Mouse (Mus musculus) right cerebral cortex, postnatal 4 days (tissue): ENCODE data around the gene Gm5868.
A peak's percentile ranks its signal among the peaks of the same experiment; 100 is the strongest.
"Not testable (repeated sequence)": the region's sequence is repeated elsewhere in the genome, so short reads cannot be mapped to it uniquely, and the experiment has no call there.

Experiments used
- DNase-seq: peaks from one replicate; pipeline ENCODE4 v3.0.0-alpha.2; 2022

Gm5868 gene

GRCm38 (mm10) chr5:72587192-72587681 lies at the start of gene Gm5868:
Gm5868 (minus strand) TSS chr5:72587551.
- DNase-seq = no peak

- no peak for DNase-seq
These were observed 49.2 kb upstream of the Gm5868 start for GRCm38 (mm10) chr5:72636576-72636975.

- no peak for DNase-seq
These were observed 48.8 kb upstream of the Gm5868 start for GRCm38 (mm10) chr5:72636122-72636521.

- DNase-seq = no peak
These were observed 47.5 kb upstream of the Gm5868 start for GRCm38 (mm10) chr5:72634791-72635271.

GRCm38 (mm10) chr5:72630026-72630425 lies 42.7 kb upstream of the Gm5868 start:
- DNase-seq = no peak

- DNase-seq = no peak
These were observed 33.7 kb upstream of the Gm5868 start for GRCm38 (mm10) chr5:72621022-72621421.

GRCm38 (mm10) chr5:72617413-72617812 lies 30.1 kb upstream of the Gm5868 start:
- DNase-seq = no peak

- no peak for DNase-seq
These were observed 15.8 kb upstream of the Gm5868 start for GRCm38 (mm10) chr5:72603138-72603537.

GRCm38 (mm10) chr5:72601006-72601405 lies 13.7 kb upstream of the Gm5868 start:
- peak; percentile 26 for DNase-seq

GRCm38 (mm10) chr5:72586667-72587191 lies 622 bp downstream of the Gm5868 start:
- not testable (repeated sequence) for DNase-seq

GRCm38 (mm10) chr5:72586122-72586521 lies 1.2 kb downstream of the Gm5868 start:
- DNase-seq = not testable (repeated sequence)

- peak; percentile 7 for DNase-seq
These were observed 6.4 kb downstream of the Gm5868 start, which contains the start of gene Zar1 for GRCm38 (mm10) chr5:72580970-72581332. Zar1 (minus strand) TSS chr5:72581254.

GRCm38 (mm10) chr5:72580088-72580969 lies 7.0 kb downstream of the Gm5868 start:
- DNase-seq = peak; percentile 6

- DNase-seq = not testable (repeated sequence)
These were observed 7.8 kb downstream of the Gm5868 start for GRCm38 (mm10) chr5:72579599-72579998.

- DNase-seq = no peak
These were observed 21.7 kb downstream of the Gm5868 start for GRCm38 (mm10) chr5:72565621-72566020.

GRCm38 (mm10) chr5:72563183-72563582 lies 24.2 kb downstream of the Gm5868 start:
- DNase-seq = not testable (repeated sequence)

GRCm38 (mm10) chr5:72560976-72561628 lies 26.2 kb downstream of the Gm5868 start:
- DNase-seq = no peak

- DNase-seq = peak; percentile 99
These were observed 27.8 kb downstream of the Gm5868 start, which contains the start of gene Nfxl1 for GRCm38 (mm10) chr5:72559544-72560049. Nfxl1 (minus strand) TSS chr5:72559684.

GRCm38 (mm10) chr5:72558716-72559526 lies 28.4 kb downstream of the Gm5868 start:
- DNase-seq = no peak

GRCm38 (mm10) chr5:72556245-72556644 lies 31.1 kb downstream of the Gm5868 start:
- DNase-seq = no peak

GRCm38 (mm10) chr5:72551209-72551608 lies 36.1 kb downstream of the Gm5868 start:
- no peak for DNase-seq
